Mouse (Mus musculus) cortical plate, adult 2 months (tissue): ENCODE data around the gene Zyx. TPM values are rescaled to one million over a fixed set of nuclear protein-coding genes. Genes with fewer than 3 reads are reported as not detected.

Experiments
- H3K27ac ChIP-seq: fragments of 200-500 bp; 2 replicates; pipeline ENCODE4 v1.5.1; 2012; ENCODE audit warnings: low read length, control low read depth, inconsistent platforms; ENCODE audit not compliant: insufficient read depth
- H3K4me1 ChIP-seq: fragments of 200-500 bp; 2 replicates; pipeline ENCODE4 v1.6.1; 2011; ENCODE audit warnings: low read length; ENCODE audit not compliant: control insufficient read depth, insufficient read depth
- H3K4me3 ChIP-seq: fragments of 200-500 bp; 2 replicates; pipeline ENCODE4 v1.5.1; 2011; ENCODE audit warnings: mild to moderate bottlenecking, low read length, control low read depth; ENCODE audit not compliant: insufficient read depth
- CTCF ChIP-seq: fragments of 200-500 bp; IDR thresholded peaks from 2 replicates; pipeline ENCODE4 v1.5.1; 2011; ENCODE audit warnings: mild to moderate bottlenecking, control low read depth, low read length; ENCODE audit not compliant: insufficient read depth; ENCODE audit errors: extremely low read depth
- POLR2A ChIP-seq: fragments of 200-500 bp; IDR thresholded peaks from 2 replicates; pipeline ENCODE4 v1.6.1; 2011; ENCODE audit warnings: mild to moderate bottlenecking, low read length, control low read depth; ENCODE audit not compliant: insufficient read depth; ENCODE audit errors: extremely low read depth
- polyA plus RNA-seq: library from polyadenylated mRNA; depleted of rRNA; stranded (reverse); fragments of >200 nt; gene quantifications from 2 replicates; pipeline ENCODE4 v1.2.3, GENCODE M21; 2012

Zyx gene
- polyA plus RNA-seq, 1 experiment: 56.3 TPM

DNA sequence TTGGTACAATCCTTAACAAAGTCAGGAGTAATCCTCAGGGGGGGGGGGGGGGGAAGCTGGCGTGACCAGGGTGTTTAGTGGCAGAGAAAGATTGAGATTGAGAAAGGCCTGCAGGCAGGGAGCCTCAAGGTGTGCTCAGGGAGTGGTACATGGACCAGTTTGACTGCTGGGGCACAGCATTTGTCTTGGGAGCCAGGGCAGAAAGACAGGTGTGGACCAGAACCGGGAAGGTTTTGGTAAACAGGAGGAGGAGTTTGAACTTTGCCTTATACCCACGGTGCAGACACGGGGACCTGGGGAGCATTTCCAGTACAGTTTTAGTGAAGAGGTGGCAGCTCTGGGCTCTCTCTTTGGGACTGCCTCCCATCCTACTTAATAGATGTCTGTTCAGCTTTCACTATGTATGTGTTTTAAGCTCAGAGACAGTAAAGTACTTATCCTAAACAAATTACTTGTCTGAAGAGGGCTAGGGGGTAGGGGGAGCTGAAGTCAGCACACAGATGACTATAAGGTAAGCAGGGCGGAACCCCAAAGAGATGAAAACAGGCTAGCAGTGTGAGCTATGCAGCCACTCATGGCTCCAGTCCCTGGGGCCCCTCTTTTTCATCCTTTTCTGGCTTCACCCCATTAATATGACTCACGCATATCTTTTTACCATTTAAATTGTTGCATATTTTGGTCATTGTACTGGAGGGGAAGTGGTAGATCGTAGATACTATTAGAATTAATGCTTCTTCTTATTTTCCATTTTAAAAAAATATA, 24.4 kb downstream of the Zyx start:
- Histone ChIP-seq H3K4me1 (no peaks in the 10 kb centered on the region; the same call in 1 of the 2 replicates), H3K27ac (no peak overlapping the region), H3K4me3 (no peak overlapping the region)
- TF ChIP-seq POLR2A: no peak
- TF ChIP-seq CTCF: no peak

GRCm38 (mm10) chr6:42374701-42375100, 25.3 kb downstream of the Zyx start:
- H3K4me1 ChIP-seq: no peaks in the 10 kb centered on the region; the same call in 1 of the 2 replicates
- TF ChIP-seq CTCF (no peak), POLR2A (no peak)
- no peak overlapping the region for H3K4me3 ChIP-seq
- H3K27ac ChIP-seq: no peak overlapping the region

DNA sequence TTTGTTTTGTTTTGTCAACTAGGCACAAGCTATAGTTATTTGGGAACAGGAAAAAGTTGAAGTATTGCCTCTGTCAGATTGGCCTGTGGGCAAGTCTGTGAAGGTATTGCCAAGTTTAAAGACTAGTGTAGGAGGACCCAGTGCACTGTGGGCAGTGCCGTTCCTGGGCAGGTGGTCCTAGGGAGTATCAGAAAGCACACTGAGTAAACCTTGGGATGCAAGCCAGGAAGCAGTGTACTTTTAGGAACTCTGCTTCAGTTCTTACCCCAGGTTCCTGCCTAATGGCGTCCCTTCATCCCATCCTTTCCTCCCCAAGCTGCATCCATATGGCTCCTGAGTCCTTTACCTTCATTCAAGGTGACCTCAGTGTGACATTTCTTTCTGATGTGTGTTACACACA, 25.7 kb downstream of the Zyx start:
- Histone ChIP-seq H3K4me1 (no peaks in the 10 kb centered on the region; the same call in 1 of the 2 replicates), H3K4me3 (no peak overlapping the region), H3K27ac (no peak overlapping the region)
- TF ChIP-seq POLR2A: no peak
- no peak for TF ChIP-seq CTCF

GRCm38 (mm10) chr6:42376016-42376415, 26.6 kb downstream of the Zyx start:
- Histone ChIP-seq H3K27ac (no peak overlapping the region), H3K4me3 (no peak overlapping the region), H3K4me1 (no peaks in the 10 kb centered on the region; the same call in 1 of the 2 replicates)
- no peak for TF ChIP-seq POLR2A
- TF ChIP-seq CTCF: no peak

- Histone ChIP-seq H3K27ac (no peak overlapping the region), H3K4me1 (no peaks in the 10 kb centered on the region; the same call in 1 of the 2 replicates), H3K4me3 (no peak overlapping the region)
- no peak for TF ChIP-seq POLR2A
- no peak for TF ChIP-seq CTCF
Observed at GRCm38 (mm10) chr6:42376504-42377019, 27.1 kb downstream of the Zyx start.

DNA sequence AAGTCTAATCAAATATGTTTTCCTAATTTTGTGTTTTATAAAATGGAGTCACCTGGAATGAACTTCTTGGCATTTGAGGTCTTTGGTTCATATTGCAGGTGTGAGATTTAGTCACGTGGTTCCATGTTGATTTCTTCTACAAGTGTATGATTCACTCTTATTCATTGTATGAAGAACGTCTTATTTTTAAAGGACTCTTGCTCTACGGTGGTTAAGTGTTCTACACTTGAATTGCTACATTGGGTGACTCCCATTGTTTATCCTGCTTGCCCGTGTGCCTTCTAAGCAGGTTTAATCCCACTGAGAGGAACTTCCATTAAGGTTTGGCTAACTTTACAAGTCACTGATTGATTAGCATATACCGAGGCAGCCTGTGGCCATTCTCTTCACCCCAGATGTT, 27.9 kb downstream of the Zyx start:
- no peak overlapping the region for H3K4me3 ChIP-seq
- no peak overlapping the region for H3K27ac ChIP-seq
- H3K4me1 ChIP-seq: no peaks in the 10 kb centered on the region; the same call in 1 of the 2 replicates
- TF ChIP-seq POLR2A: no peak
- no peak for TF ChIP-seq CTCF

DNA sequence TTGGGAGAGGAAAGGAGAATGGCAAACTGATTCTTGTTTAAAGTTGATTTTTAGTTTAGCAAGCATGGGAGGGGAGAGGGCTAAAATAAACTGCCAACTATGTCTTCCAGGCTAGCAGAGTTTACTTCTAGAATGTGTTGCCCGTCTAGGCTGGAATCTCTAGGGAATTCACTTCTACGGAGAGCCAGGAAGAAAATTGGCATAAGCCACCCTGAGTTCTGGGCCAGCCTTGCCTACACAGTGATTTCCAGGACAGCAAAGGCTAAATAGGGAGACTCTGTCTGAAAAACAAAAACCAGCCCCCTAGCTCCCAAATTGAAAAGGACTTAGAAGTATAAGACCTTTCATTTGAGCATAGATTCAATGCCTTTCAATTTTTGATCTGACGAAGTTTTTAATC, 30.1 kb downstream of the Zyx start:
- Histone ChIP-seq H3K4me3 (no peak overlapping the region), H3K27ac (no peak overlapping the region), H3K4me1 (no peaks in the 10 kb centered on the region)
- TF ChIP-seq POLR2A (no peak), CTCF (no peak)

DNA sequence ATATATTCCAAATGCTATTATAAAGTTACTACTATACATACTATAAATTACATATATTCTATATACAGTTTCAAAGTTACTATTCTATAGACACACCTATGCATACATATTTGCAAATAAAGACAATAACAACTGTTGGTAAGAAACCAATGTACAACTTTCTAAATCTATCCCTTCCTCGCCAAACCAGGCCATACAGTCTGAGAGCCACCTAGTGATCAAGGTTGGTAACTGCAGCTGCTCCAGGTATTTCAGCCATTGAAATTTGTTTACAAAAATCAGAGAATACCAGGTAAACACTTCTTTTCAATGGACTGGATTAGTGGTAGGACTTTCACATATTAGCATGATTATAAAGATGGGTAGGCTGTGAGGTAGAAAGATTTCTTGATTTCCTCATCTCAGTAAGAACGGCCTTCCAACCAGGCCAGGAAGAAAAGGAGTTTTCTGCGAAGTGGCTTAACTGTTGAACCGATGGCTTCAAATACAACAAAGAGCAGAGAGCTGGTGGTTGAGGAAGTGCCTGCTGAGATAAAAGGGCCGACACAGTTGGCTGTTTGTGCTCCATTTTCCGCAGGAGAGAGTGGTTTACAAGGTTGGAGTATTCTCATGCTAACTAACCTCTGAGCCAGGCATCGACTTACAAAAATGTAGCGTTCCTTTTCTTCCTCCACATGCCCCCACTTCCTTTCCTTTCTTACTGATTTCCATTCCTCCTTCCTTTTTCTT, 31.1 kb downstream of the Zyx start:
- Histone ChIP-seq H3K27ac (no peak overlapping the region), H3K4me1 (no peaks in the 10 kb centered on the region), H3K4me3 (no peak overlapping the region)
- TF ChIP-seq CTCF: peak; percentile 69
- no peak for TF ChIP-seq POLR2A

GRCm38 (mm10) chr6:42381221-42381620, 31.8 kb downstream of the Zyx start:
- no peaks in the 10 kb centered on the region for H3K4me1 ChIP-seq
- TF ChIP-seq POLR2A: no peak
- no peak for TF ChIP-seq CTCF

GRCm38 (mm10) chr6:42381916-42382381, 32.5 kb downstream of the Zyx start:
- TF ChIP-seq CTCF (no peak), POLR2A (no peak)
- H3K4me1 ChIP-seq: no peaks in the 10 kb centered on the region
- H3K4me3 ChIP-seq: no peak overlapping the region
- no peak overlapping the region for H3K27ac ChIP-seq

More at GRCm38 (mm10) chr6:42381221-42381620, 31.8 kb downstream of the Zyx start:
- no peak overlapping the region for H3K4me3 ChIP-seq
- no peak overlapping the region for H3K27ac ChIP-seq
